Mouse (Mus musculus): ENCODE results near the gene 2900026A02Rik.

2900026A02Rik gene

GRCm38 (mm10) chr5:113221147-113221865, at the start of gene 2900026A02Rik:
TSS of gene 2900026A02Rik (minus strand) at chr5:113221236.
- peak; percentile 88 to 92 for DNase-seq

DNA sequence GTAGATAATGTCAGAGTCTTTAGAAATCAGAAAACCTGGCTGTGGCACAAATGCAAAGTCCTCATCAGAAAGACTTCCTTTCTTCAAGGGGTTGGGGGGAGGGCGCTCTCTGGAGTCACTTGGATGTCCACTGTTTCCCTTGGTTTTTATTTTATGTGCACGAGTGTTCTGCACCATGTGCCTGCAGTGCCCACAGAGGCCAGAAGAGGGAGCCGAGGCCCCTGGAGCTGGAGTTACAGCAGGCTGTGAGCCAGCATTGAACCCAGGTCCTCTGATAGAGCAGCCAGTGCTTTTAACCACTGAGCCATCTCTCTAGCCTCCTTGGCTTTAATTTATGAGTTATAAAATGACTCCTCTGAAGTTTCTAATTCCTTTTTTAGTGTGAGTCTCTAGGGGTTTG, 49.0 kb upstream of the 2900026A02Rik start:
- no peak for DNase-seq

DNA sequence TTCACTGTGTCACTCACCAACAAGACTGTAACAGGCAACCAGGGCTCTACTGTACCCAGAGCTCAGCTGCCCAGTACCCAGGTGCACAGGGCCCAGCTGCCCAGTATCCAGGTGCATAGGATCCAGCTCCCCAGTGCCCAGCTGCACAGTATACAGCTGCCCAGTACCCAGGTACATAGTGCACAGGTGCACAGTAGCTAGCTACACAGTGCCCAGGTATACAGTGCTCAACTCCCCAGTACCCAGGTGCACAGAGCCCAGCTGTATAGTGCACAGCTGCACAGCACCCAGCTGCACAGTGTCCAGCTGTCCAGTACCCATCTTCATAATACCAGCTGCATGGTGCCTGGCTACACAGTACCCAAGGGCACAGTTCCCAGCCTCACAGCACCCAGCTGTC, 47.2 kb upstream of the 2900026A02Rik start:
- no peak for DNase-seq

DNA sequence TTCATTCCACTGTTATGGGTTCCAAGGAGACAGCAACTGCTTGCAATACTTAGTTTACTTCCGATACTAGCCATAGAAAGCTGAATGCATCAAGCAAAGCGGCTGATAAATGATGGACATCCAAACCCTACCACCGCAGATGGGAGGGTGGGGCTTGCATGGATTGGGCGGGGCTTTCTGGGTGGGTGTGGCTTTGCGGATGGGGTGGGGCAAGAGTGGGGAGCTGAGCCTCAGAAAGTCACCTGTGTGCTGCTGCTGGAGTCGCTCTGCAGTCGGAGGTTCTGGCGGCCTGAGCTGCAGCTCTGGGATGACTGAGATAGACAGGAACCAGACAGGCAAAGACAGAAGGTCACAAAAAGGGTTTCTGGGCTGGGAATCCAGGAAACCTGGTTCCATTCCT, 44.6 kb upstream of the 2900026A02Rik start:
- DNase-seq: no peak

GRCm38 (mm10) chr5:113250806-113251205, 29.8 kb upstream of the 2900026A02Rik start:
- no peak for DNase-seq

DNA sequence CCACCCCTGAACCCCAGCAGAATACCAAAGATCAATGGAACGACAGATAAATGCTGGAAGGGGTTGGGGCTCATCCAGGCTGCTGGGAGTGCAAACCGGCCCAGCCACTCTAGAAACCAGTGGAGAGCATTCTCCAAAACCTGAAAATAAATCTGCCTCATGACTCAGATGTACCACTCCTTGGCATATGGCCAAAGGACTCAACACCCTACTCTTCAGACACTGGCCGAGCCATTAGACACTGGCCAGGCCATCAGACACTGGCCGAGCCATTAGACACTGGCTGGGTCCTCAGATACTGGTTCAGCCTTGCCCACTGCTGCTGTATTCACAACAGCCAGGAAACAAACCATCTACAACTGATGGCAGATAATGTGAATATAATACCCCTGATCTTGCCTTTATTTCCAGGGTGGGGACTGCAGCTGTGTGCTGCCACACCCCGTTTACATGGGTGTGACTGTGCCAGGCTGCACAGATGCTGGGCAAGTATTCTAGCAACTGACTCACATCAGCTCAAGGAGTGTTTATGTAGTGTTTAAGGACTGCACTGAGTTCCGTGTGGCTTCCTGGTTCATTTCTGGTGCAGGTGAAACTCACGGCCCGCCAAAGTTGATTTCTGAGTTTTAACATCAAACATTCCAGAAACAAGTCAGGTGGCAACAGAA, 28.4 kb upstream of the 2900026A02Rik start:
- DNase-seq: no peak

DNA sequence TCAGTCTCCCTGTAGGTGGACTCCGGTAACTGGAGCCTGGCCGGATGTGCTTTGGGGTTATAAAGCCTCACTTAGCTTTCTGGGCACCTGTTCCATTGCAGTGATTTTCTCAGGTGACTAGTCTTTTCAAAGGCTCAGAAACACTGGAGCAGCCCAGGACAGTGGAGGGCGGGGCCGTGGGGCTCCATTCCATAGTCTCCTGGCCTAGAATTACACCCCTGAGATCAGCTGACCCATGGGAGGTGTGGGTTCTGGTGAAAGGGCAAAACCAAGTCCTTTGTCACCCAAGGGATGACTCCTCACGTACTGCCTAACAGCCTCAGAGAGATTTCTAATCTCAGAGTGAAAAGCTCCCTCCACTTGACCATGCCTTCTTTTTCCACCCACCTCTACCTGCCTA, 9.2 kb upstream of the 2900026A02Rik start:
- peak in 1 of 2 experiments; percentile 27 for DNase-seq

DNA sequence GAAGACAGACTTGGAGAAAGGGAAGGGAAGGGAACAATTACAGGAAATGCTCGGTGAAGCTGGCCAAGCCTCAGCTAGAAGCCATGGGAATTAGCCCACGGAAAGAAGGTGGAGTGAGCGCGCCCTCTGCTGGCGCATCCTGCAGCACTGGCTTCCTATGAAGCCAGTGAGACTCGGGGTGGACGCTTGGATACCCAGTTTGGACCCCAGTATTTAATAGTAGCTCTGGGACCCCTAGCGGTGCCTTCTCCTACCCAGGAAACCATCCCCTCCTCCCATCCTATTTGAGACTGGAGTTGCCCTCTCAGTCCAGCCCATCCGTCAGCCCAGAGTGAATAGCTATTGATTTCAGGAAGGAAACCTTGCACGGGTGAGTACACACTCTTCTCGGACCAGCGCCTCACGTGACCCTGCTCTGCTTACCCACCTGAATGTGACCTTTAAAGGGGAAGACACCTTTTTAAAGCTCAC, 5.6 kb upstream of the 2900026A02Rik start, which contains the start of gene Tmem211:
Tmem211 (plus strand) TSS at position 278 of the 471 bp plus-strand sequence.
- DNase-seq: peak; percentile 95

- no peak for DNase-seq
These were observed 4.8 kb upstream of the 2900026A02Rik start for GRCm38 (mm10) chr5:113225686-113226435.

GRCm38 (mm10) chr5:113225271-113225670, 4.2 kb upstream of the 2900026A02Rik start:
- peak; percentile 50 to 59 for DNase-seq

GRCm38 (mm10) chr5:113223888-113224287, 2.9 kb upstream of the 2900026A02Rik start:
- DNase-seq: no peak

DNA sequence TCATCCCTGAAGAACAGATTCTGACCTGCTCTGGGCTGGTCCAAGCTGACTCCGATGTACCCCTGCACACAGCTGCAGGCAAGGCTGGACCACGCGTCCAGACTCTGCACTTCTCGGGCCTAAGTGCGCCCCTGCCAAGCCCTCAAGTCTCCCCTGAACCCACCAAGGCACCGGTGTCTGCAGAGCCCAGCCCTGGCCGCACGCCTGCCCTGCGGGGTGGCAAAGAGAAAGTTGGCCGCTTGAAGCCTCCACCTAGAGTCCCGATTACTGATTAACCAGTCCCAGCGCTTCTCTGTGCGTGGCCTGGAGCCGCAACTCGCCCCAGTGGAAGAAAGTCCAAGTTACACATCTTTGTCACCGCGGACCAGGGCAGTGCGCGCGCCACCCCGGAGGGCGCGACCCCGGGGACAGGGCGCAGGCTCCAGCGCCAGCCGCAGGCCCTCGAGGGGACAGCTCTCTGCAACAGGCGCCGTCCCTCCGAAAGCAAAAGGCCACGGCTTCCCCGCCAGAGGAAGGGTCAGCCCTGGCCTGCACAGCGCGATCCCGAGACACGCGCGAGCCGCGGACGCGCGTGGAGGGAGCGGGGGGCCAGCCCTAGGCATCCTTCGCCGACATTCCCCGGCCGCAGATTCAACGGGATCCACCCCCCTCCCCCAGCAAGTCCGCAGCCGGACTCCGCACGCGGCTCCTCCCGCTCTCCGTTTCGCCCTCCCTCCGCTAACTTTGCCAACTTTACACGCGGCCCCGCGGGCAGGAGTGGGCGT, 471 bp downstream of the 2900026A02Rik start:
- peak; percentile 62 to 79 for DNase-seq

DNA sequence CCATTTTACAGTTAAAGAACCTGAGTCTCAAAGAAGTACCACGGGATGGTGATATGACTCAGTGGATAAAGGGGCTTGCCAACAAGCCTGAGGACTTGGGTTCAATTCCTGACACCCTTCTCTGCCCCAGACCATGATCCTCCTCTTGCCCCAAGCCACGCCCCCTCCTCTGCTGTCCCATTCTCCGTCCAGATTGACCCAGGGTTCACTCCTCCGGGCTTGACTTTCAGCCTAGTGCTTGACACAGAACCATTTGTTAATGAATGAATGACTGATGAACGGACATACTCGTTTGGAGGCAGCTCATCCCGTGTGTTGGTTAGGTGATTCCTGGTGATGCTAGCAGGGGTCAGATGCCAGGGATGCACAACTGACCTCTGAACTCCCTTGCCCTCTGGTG, 1.2 kb downstream of the 2900026A02Rik start:
- no peak for DNase-seq

DNA sequence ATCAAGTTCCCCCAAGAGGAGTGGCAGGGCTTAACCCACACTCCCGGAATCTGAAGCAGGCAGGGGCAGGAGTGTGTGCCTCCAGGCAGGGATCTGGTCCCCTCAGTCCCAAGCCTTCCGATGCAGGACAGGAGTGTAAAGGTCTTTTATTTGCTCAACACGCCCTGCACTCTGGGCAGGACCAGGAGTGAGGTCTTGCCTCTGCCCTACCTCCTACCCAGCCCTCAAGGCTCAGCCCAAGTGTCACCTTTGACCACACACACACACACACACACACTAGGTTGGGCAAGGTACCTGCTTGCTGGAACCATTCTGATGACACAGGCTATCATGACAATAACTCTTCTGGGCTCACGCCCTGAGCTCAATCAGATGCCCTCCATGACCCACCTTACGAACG, 1.6 kb downstream of the 2900026A02Rik start:
- DNase-seq: peak in 1 of 2 experiments; percentile 26

DNA sequence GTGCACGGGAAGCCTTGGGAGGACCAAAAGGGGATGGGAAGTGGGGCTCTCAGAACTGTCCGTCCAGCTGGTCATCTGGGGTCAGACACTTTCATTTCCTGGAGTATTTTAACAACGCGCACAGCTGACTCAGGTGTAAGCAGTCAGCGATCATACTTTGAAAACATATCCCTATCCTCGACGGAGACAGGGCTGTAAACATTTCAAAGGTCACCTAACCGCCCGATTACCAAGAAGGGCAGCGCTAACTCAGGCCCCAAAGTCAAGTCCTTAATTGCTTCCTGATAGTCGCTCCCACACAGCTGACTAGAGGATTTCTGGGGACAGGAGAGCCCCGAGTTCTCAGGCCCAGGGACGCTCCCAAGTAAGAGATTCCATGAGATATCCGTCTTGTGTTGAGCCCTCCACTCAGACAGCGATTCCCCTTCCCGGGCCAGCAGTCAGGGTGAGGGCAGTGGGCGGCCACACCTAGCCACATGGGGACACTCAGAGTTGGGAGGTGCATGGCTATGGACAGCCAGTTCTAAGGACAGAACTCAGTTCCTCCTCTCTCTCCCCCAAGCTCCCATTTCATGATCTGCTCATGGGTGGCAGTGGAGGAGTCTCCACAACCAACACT, 2.3 kb downstream of the 2900026A02Rik start:
- peak in 1 of 2 experiments; percentile 33 for DNase-seq

- DNase-seq: peak; percentile 53 to 71
These were observed 4.0 kb downstream of the 2900026A02Rik start for GRCm38 (mm10) chr5:113217076-113217475.

GRCm38 (mm10) chr5:113216328-113216960, 4.6 kb downstream of the 2900026A02Rik start:
- peak; percentile 41 to 57 for DNase-seq

GRCm38 (mm10) chr5:113215610-113216011, 5.4 kb downstream of the 2900026A02Rik start:
- DNase-seq: peak in 1 of 2 experiments; percentile 40

- peak; percentile 72 to 82 for DNase-seq
These were observed 6.6 kb downstream of the 2900026A02Rik start for GRCm38 (mm10) chr5:113214455-113214854.

DNA sequence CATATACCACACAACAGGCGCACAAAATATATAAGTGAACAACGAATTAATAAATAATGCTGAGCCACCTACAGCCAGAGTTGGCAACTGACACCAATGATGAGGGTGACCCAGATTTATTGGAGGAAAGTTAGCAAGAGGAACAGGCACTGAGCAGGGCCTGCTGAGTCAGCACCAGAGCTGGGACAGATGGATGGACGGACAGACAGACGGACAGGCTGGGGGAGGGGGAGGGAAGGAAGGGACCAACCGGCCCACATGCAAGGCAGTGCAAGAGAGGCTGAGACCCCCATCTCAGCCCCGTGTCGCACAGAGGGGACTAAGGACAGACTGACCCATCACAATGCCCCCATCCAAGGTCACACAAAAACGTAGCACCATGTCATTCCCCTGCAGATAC, 7.0 kb downstream of the 2900026A02Rik start:
- no peak for DNase-seq

DNA sequence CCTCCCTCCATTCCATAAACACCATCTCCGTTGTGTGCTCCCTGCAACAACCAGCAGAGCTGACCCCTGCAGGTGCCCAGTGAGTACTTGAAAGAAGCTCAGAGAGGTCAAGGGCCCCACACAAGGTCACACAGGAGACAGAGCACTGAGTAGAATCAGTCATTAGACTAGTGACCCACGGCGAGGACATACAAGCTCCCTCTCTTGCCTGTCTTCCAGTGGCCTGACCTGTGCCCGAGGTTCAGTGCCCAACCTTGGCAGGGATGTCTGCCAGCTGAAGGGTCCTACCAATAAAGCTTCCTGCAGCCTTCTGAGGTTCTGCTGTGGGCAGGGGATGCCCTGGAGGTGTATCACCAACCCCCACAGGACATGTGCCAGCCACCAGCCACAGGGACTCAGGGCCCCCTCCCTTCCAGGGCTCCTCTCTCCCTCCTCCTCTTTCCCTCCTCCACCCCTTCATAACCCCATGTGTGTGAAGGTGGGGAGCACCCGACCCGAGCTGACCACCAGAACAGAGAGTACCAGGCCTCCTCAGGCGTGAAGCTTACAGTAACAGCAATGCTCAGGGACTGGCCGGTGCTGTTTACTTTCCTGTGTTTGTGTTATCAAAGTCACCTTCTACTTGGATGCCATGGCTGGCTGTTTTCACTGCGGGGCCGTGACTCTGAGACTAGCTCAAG, 8.7 kb downstream of the 2900026A02Rik start:
- DNase-seq: no peak
